Mouse (Mus musculus) urinary bladder, adult 18-20 months (tissue): ENCODE measurements around the gene Thrb.

Source experiments
- DNase-seq, 2 experiments: peaks; one replicate each; pipeline ENCODE4 v3.0.0; 2022; ENCODE audit warnings: low spot score in 2 of 2, mixed read lengths in 2 of 2

Thrb gene

GRCm38 (mm10) chr14:17659686-17660328, at the start of gene Thrb:
TSS of gene Thrb (plus strand) at chr14:17660261.
- DNase-seq = peak in 1 of 2 experiments; percentile 15

GRCm38 (mm10) chr14:17621671-17622070, 38.4 kb upstream of the Thrb start:
- DNase-seq = no peak

- DNase-seq = no peak
Observed at GRCm38 (mm10) chr14:17623936-17624335, 36.1 kb upstream of the Thrb start.

- DNase-seq = no peak
Observed at GRCm38 (mm10) chr14:17629215-17629614, 30.8 kb upstream of the Thrb start.

GRCm38 (mm10) chr14:17632887-17633522, 27.1 kb upstream of the Thrb start:
- DNase-seq = peak; percentile 10 to 11

GRCm38 (mm10) chr14:17636971-17637370, 23.1 kb upstream of the Thrb start:
- DNase-seq = no peak

GRCm38 (mm10) chr14:17641770-17642169, 18.3 kb upstream of the Thrb start:
- DNase-seq = no peak

GRCm38 (mm10) chr14:17655084-17655483, 5.0 kb upstream of the Thrb start:
- no peak for DNase-seq

GRCm38 (mm10) chr14:17659031-17659430, 1.0 kb upstream of the Thrb start:
- DNase-seq = peak; percentile 61 to 78

- DNase-seq = peak; percentile 83 to 86
Observed at GRCm38 (mm10) chr14:17660329-17661099, 453 bp downstream of the Thrb start.

GRCm38 (mm10) chr14:17661100-17661521, 1.1 kb downstream of the Thrb start:
- no peak for DNase-seq

- DNase-seq = no peak
Observed at GRCm38 (mm10) chr14:17662087-17662486, 2.0 kb downstream of the Thrb start.

GRCm38 (mm10) chr14:17674335-17674734, 14.3 kb downstream of the Thrb start:
- DNase-seq = no peak

GRCm38 (mm10) chr14:17675214-17675613, 15.2 kb downstream of the Thrb start:
- DNase-seq = no peak

GRCm38 (mm10) chr14:17681479-17681878, 21.4 kb downstream of the Thrb start:
- DNase-seq = no peak

GRCm38 (mm10) chr14:17684881-17685280, 24.8 kb downstream of the Thrb start:
- DNase-seq = no peak

GRCm38 (mm10) chr14:17685491-17685890, 25.4 kb downstream of the Thrb start:
- no peak for DNase-seq

GRCm38 (mm10) chr14:17686939-17687338, 26.9 kb downstream of the Thrb start:
- DNase-seq = no peak

- no peak for DNase-seq
Observed at GRCm38 (mm10) chr14:17691246-17691645, 31.2 kb downstream of the Thrb start.

- no peak for DNase-seq
Observed at GRCm38 (mm10) chr14:17695526-17695925, 35.5 kb downstream of the Thrb start.

- no peak for DNase-seq
Observed at GRCm38 (mm10) chr14:17697920-17698632, 38.0 kb downstream of the Thrb start.

- no peak for DNase-seq
Observed at GRCm38 (mm10) chr14:17700228-17700627, 40.2 kb downstream of the Thrb start.
